Mouse (Mus musculus) layer of hippocampus, adult 2 months (tissue): Measurements from ENCODE around the gene Hectd1. TPM values are rescaled to one million over a fixed set of nuclear protein-coding genes. Genes with fewer than 3 reads are reported as not detected.

ENCODE experiments used
- DNase-seq, 2 experiments: peaks; one replicate each; pipeline ENCODE4 v3.0.0; 2022; ENCODE audit warnings: low spot score in 2 of 2
- H3K27ac ChIP-seq: fragments of 200-600 bp; 2 replicates; pipeline ENCODE4 v1.8.1; 2022
- H3K4me3 ChIP-seq: fragments of 200-600 bp; 2 replicates; pipeline ENCODE4 v1.8.1; 2022; ENCODE audit warnings: mild to moderate bottlenecking
- CTCF ChIP-seq: fragments of 200-600 bp; conservative IDR thresholded peaks from 2 replicates; pipeline ENCODE4 v1.8.1; 2022; ENCODE audit warnings: antibody characterized with exemption, mild to moderate bottlenecking, moderate library complexity
- total RNA-seq, 2 experiments: library from RNA; stranded (reverse); gene quantifications; 2 replicates each; pipeline ENCODE4 v1.2.3; 2021

The Hectd1 gene
- total RNA-seq, 2 experiments from 2014 or later, result 84.2 to 84.3 TPM

GRCm38 (mm10) chr12:51703859-51704258 is 125.5 kb downstream of the Hectd1 start:
- no peak overlapping the region for H3K27ac ChIP-seq
- DNase-seq, result no peak
- no peak overlapping the region for H3K4me3 ChIP-seq
- TF ChIP-seq CTCF, result no peak

DNA sequence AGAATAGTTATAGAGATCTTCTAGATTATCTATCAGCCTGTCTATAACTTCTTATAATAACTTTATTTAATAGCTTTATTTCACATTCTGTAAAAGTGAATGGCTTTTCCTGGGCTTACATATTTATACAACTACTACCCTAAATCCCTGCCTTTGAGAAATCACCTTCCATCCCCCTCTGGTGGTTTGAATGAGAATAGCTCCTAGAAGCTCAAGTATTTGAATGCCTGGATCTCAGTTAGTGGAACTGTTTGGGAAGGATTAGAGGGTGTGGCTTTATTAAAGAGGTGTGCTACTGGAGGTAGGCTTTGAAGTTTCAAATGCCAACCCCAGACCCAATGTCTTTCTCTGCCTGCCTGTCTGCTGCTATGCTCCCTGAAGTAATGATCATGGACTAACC is 127.6 kb downstream of the Hectd1 start:
- Histone ChIP-seq H3K4me3 (no peak overlapping the region), H3K27ac (no peak overlapping the region)
- TF ChIP-seq CTCF, result peak; percentile 58
- DNase-seq, result no peak

DNA sequence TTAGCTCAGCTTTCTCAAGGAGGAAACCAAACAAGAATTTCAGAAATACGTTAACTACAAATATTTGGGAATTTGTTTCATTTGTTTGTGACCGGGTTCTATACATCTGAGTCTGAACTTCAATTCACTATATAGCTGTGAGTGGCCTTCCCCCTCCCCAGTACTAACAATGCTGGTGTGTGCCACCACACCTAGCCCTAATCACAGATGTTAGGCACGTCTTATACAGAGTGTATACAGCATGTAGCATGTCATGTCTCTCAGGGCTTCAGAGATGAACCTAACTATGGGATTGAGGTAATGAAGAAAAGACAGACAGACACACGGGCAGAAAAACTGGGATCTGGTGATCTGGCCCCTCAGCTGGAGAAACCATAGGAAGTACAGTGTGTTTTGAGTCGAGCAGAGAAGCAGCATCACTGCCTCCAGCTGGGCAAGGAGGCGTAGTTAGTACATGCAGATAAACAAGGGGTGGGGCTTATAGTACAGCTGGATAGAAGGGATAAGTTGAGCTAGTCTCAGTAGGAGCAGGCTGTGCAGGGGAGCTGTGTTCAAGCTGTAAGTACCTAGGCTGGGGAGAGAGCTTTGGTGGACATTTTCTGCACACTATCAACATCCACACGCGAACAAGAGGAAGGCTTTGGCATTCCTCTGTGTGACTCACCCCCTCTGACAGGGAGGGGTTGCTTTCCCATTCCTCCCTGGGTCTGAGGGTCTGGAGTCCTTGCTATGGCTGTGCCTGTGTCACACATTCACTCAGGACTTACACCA is 129.5 kb downstream of the Hectd1 start:
- TF ChIP-seq CTCF, result no peak
- H3K4me3 ChIP-seq, result no peak overlapping the region
- no peak for DNase-seq
- H3K27ac ChIP-seq, result no peak overlapping the region

GRCm38 (mm10) chr12:51696157-51696556 is 133.2 kb downstream of the Hectd1 start:
- no peak for TF ChIP-seq CTCF
- H3K4me3 ChIP-seq, result no peak overlapping the region
- H3K27ac ChIP-seq, result no peak overlapping the region
- no peak for DNase-seq

DNA sequence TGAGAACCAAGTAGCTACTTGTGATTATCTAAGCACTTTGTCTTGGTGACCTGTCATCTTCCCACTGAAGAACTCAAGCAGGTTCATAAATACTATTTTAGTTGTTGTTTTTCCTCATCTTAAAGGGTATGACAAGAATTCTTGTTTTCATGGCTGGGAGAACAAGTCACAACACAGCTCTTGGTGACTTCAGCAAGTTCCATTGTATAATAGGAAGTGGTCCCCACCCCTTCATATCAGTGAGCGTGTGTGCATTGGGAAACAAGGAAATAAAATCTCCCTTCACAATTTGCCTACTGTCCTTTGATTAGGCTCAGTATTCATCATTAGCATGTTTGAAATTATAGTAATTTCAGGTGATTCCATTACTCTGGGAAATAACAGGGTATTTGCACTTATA is 134.4 kb downstream of the Hectd1 start:
- no peak overlapping the region for H3K4me3 ChIP-seq
- H3K27ac ChIP-seq, result peak overlapping the region; percentile 39
- DNase-seq, result no peak
- TF ChIP-seq CTCF, result no peak

- TF ChIP-seq CTCF, result no peak
- no peak overlapping the region for H3K4me3 ChIP-seq
- DNase-seq, result no peak
- peak overlapping the region; percentile 39 for H3K27ac ChIP-seq
Measured at GRCm38 (mm10) chr12:51694096-51694495, 135.2 kb downstream of the Hectd1 start.

Other genes with a start within 250 kb of the Hectd1 start
- 1 to 10 TPM; 3.7 to 4.0 TPM for gene Coch, start 236.2 kb downstream of the Hectd1 start, total RNA-seq
- 10 to 100 TPM; 43.7 to 44.7 TPM for gene Ap4s1, start 138.5 kb downstream of the Hectd1 start, total RNA-seq
- 10 to 100 TPM; 90.6 to 92.0 TPM for gene Strn3, start 137.6 kb downstream of the Hectd1 start, total RNA-seq
- 1 to 10 TPM; 6.9 to 8.9 TPM for gene Heatr5a, start 141.8 kb upstream of the Hectd1 start, total RNA-seq
- gene Dtd2, start 177.0 kb upstream of the Hectd1 start, total RNA-seq, result 10 to 100 TPM; 10.2 to 12.9 TPM
- not detected for gene Gpr33, start 198.5 kb upstream of the Hectd1 start, total RNA-seq